Mouse (Mus musculus): Measurements from ENCODE around the gene Zswim4.

DNA sequence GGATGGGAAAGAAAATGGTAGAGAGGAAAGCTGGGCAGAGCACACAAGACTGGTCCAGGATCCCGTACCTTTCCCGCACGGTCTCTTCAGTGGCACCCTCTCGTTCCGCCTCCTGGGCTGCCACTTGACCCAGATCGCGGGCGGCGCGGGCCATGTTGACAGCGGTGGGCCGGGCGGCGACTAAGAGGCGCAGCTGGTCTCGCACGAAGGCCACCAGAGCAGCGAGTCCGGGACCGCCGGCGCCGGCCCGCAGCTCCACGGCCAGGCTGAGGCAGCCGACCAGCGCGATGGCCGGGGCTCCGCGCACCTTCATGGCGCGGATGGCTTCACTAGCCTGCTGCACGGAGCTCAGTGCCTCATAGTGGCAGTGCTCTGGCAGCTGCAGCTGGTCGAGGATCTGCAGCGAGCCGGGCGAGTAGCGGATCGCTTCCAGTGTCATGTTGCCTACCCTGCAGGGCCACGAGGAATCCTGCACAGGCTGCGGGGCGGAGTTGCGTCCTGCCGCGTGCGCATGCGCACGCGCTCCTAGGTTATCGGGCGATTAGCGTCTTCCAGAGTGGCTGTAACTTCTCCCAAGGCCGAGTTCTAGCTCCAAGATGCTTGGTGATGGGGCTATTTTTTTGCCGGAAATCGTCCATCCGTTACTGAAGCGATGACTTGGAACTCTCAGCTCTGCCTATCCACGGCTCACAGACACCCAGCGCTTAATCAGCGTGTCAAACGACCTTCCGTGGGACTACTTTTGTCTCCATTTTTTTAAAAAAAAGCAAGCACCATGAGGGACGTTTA is 20.2 kb upstream of the Zswim4 start, which contains the start of gene Mri1:
- no peak for TF ChIP-seq GATA1 (IDR thresholded peaks at IDR 0.05; ENCODE audit: low read length)
- no peak for TF ChIP-seq TAL1 (IDR thresholded peaks at IDR 0.05; ENCODE audit: low read length)

Measured in erythroblast, embryonic 14.5 days (primary cell).